Mouse (Mus musculus): ENCODE results near the gene Slc6a5.
A peak's percentile ranks its signal among the peaks of the same experiment; 100 is the strongest.

Slc6a5 gene

GRCm38 (mm10) chr7:49909850-49910249, at the start of gene Slc6a5:
TSS of gene Slc6a5 (plus strand) at chr7:49910146.
- no peak for DNase-seq (ENCODE audit: low spot score)

- DNase-seq (ENCODE audit: low spot score) = no peak
Measured at GRCm38 (mm10) chr7:49861196-49861595, 48.8 kb upstream of the Slc6a5 start.

GRCm38 (mm10) chr7:49863753-49864152, 46.2 kb upstream of the Slc6a5 start:
- no peak for DNase-seq (ENCODE audit: low spot score)

GRCm38 (mm10) chr7:49869656-49870055, 40.3 kb upstream of the Slc6a5 start:
- DNase-seq (ENCODE audit: low spot score) = no peak

- DNase-seq (ENCODE audit: low spot score) = no peak
Measured at GRCm38 (mm10) chr7:49870276-49870675, 39.7 kb upstream of the Slc6a5 start.

GRCm38 (mm10) chr7:49877307-49877706, 32.6 kb upstream of the Slc6a5 start:
- no peak for DNase-seq (ENCODE audit: low spot score)

- no peak for DNase-seq (ENCODE audit: low spot score)
Measured at GRCm38 (mm10) chr7:49879051-49879450, 30.9 kb upstream of the Slc6a5 start.

GRCm38 (mm10) chr7:49879998-49880707, 29.8 kb upstream of the Slc6a5 start:
- DNase-seq (ENCODE audit: low spot score) = no peak

GRCm38 (mm10) chr7:49882288-49882687, 27.7 kb upstream of the Slc6a5 start:
- DNase-seq (ENCODE audit: low spot score) = no peak

GRCm38 (mm10) chr7:49882694-49883389, 27.1 kb upstream of the Slc6a5 start:
- DNase-seq (ENCODE audit: low spot score) = no peak

GRCm38 (mm10) chr7:49887776-49888390, 22.1 kb upstream of the Slc6a5 start:
- no peak for DNase-seq (ENCODE audit: low spot score)

- DNase-seq (ENCODE audit: low spot score) = no peak
Measured at GRCm38 (mm10) chr7:49894786-49895185, 15.2 kb upstream of the Slc6a5 start.

- no peak for DNase-seq (ENCODE audit: low spot score)
Measured at GRCm38 (mm10) chr7:49895296-49895695, 14.7 kb upstream of the Slc6a5 start.

- DNase-seq (ENCODE audit: low spot score) = peak; percentile 54
Measured at GRCm38 (mm10) chr7:49902003-49902552, 7.9 kb upstream of the Slc6a5 start.

GRCm38 (mm10) chr7:49907191-49908171, 2.5 kb upstream of the Slc6a5 start:
- DNase-seq (ENCODE audit: low spot score) = peak; percentile 47

- DNase-seq (ENCODE audit: low spot score) = peak; percentile 40
Measured at GRCm38 (mm10) chr7:49908181-49908855, 1.6 kb upstream of the Slc6a5 start.

GRCm38 (mm10) chr7:49908990-49909411, 945 bp upstream of the Slc6a5 start:
- DNase-seq (ENCODE audit: low spot score) = peak; percentile 53

- peak; percentile 91 for DNase-seq (ENCODE audit: low spot score)
Measured at GRCm38 (mm10) chr7:49910361-49910760, 415 bp downstream of the Slc6a5 start.

GRCm38 (mm10) chr7:49911147-49911946, 1.4 kb downstream of the Slc6a5 start:
- DNase-seq (ENCODE audit: low spot score) = peak; percentile 46

GRCm38 (mm10) chr7:49911947-49912262, 2.0 kb downstream of the Slc6a5 start:
- peak; percentile 39 for DNase-seq (ENCODE audit: low spot score)

Data from embryo, embryonic 10.5 days (tissue).